Mouse (Mus musculus): ENCODE results near the gene Filip1. TPM values are rescaled to one million over a fixed set of nuclear protein-coding genes. Genes with fewer than 3 reads are reported as not detected.

Filip1 gene
- total RNA-seq, 2 experiments from 2014 or later: 16.2 to 16.4 TPM

- TF ChIP-seq CTCF (IDR thresholded peaks at IDR 0.05): no peak
- DNase-seq (ENCODE audit: extremely low spot score in 1 of 2, low spot score in 2 of 2): no peak
- intact Hi-C loops (cut with DNase I): no loop called here
- no peak overlapping the region for H3K4me3 ChIP-seq
- H3K27ac ChIP-seq: no peak overlapping the region
Measured at GRCm38 (mm10) chr9:79919750-79920539, 92.7 kb downstream of the Filip1 start.

GRCm38 (mm10) chr9:79919303-79919721, 93.3 kb downstream of the Filip1 start:
- no peak for DNase-seq (ENCODE audit: extremely low spot score in 1 of 2, low spot score in 2 of 2)
- Histone ChIP-seq H3K27ac (no peak overlapping the region), H3K4me3 (no peak overlapping the region)
- TF ChIP-seq CTCF (IDR thresholded peaks at IDR 0.05): no peak
- intact Hi-C loops (cut with DNase I): no loop called here

GRCm38 (mm10) chr9:79918325-79919117, 94.1 kb downstream of the Filip1 start:
- intact Hi-C loops (cut with DNase I): no loop called here
- DNase-seq (ENCODE audit: extremely low spot score in 1 of 2, low spot score in 2 of 2): no peak
- Histone ChIP-seq H3K4me3 (no peak overlapping the region), H3K27ac (no peak overlapping the region)
- TF ChIP-seq CTCF (IDR thresholded peaks at IDR 0.05): no peak

- H3K4me3 ChIP-seq: no peak overlapping the region
- TF ChIP-seq CTCF (IDR thresholded peaks at IDR 0.05): no peak
- H3K27ac ChIP-seq: no peak overlapping the region
- DNase-seq (ENCODE audit: extremely low spot score in 1 of 2, low spot score in 2 of 2): no peak
- intact Hi-C loops (cut with DNase I): no loop called here
Measured at GRCm38 (mm10) chr9:79914276-79914675, 98.4 kb downstream of the Filip1 start.

GRCm38 (mm10) chr9:79912971-79913370, 99.7 kb downstream of the Filip1 start:
- intact Hi-C loops (cut with DNase I): no loop called here
- no peak overlapping the region for H3K4me3 ChIP-seq

GRCm38 (mm10) chr9:79910166-79910565, 102.5 kb downstream of the Filip1 start:
- Histone ChIP-seq H3K27ac (no peak overlapping the region), H3K4me3 (no peak overlapping the region)
- intact Hi-C loops (cut with DNase I): no loop called here
- no peak for TF ChIP-seq CTCF (IDR thresholded peaks at IDR 0.05)
- DNase-seq (ENCODE audit: extremely low spot score in 1 of 2, low spot score in 2 of 2): no peak

More at GRCm38 (mm10) chr9:79912971-79913370, 99.7 kb downstream of the Filip1 start:
- H3K27ac ChIP-seq: no peak overlapping the region
- no peak for DNase-seq (ENCODE audit: extremely low spot score in 1 of 2, low spot score in 2 of 2)
- TF ChIP-seq CTCF (IDR thresholded peaks at IDR 0.05): no peak

GRCm38 (mm10) chr9:79898815-79899214, 113.8 kb downstream of the Filip1 start:
- TF ChIP-seq CTCF (IDR thresholded peaks at IDR 0.05): no peak
- intact Hi-C loops (cut with DNase I): no loop called here
- no peak overlapping the region for H3K27ac ChIP-seq
- H3K4me3 ChIP-seq: no peak overlapping the region
- DNase-seq (ENCODE audit: extremely low spot score in 1 of 2, low spot score in 2 of 2): no peak

GRCm38 (mm10) chr9:79894665-79895064, 118.0 kb downstream of the Filip1 start:
- H3K4me3 ChIP-seq: no peak overlapping the region
- intact Hi-C loops (cut with DNase I): no loop called here
- no peak for TF ChIP-seq CTCF (IDR thresholded peaks at IDR 0.05)
- no peak overlapping the region for H3K27ac ChIP-seq
- no peak for DNase-seq (ENCODE audit: extremely low spot score in 1 of 2, low spot score in 2 of 2)

- intact Hi-C loops (cut with DNase I): no loop called here
- Histone ChIP-seq H3K27ac (no peak overlapping the region), H3K4me3 (no peak overlapping the region)
- no peak for DNase-seq (ENCODE audit: extremely low spot score in 1 of 2, low spot score in 2 of 2)
- TF ChIP-seq CTCF (IDR thresholded peaks at IDR 0.05): no peak
Measured at GRCm38 (mm10) chr9:79893841-79894612, 118.6 kb downstream of the Filip1 start.

- DNase-seq (ENCODE audit: extremely low spot score in 1 of 2, low spot score in 2 of 2): no peak
- no peak for TF ChIP-seq CTCF (IDR thresholded peaks at IDR 0.05)
- Histone ChIP-seq H3K4me3 (no peak overlapping the region), H3K27ac (no peak overlapping the region)
- intact Hi-C loops (cut with DNase I): no loop called here
Measured at GRCm38 (mm10) chr9:79892183-79892582, 120.5 kb downstream of the Filip1 start.

GRCm38 (mm10) chr9:79890488-79890887, 122.2 kb downstream of the Filip1 start:
- DNase-seq (ENCODE audit: extremely low spot score in 1 of 2, low spot score in 2 of 2): no peak
- TF ChIP-seq CTCF (IDR thresholded peaks at IDR 0.05): no peak
- H3K27ac ChIP-seq: no peak overlapping the region
- intact Hi-C loops (cut with DNase I): no loop called here
- no peak overlapping the region for H3K4me3 ChIP-seq

- Histone ChIP-seq H3K4me3 (no peak overlapping the region), H3K27ac (no peak overlapping the region)
- peak; percentile 8 for TF ChIP-seq CTCF (IDR thresholded peaks at IDR 0.05)
- no peak for DNase-seq (ENCODE audit: extremely low spot score in 1 of 2, low spot score in 2 of 2)
- intact Hi-C loops (cut with DNase I): no loop called here
Measured at GRCm38 (mm10) chr9:79889132-79889531, 123.5 kb downstream of the Filip1 start.
